Mouse (Mus musculus) hindbrain, embryonic 13.5 days (tissue): ENCODE data around the gene Emsy. TPM values are rescaled to one million over a fixed set of nuclear protein-coding genes. Genes with fewer than 3 reads are reported as not detected.

ENCODE experiments used
- polyA plus RNA-seq: library from polyadenylated mRNA; unstranded; fragments of >200 nt; fragmentation: Nextera tagmentation; extraction: Ambion mirVana; gene quantifications from 2 replicates; pipeline ENCODE4 v1.2.1, GENCODE M21; 2015

Emsy gene
- polyA plus RNA-seq, 1 experiment from 2014 or later: 35.0 TPM

Other genes starting within 250 kb of the Emsy start
- 0.10 TPM in 1 of 2 replicates, not detected in the other for gene Gucy2d, start 216.4 kb downstream of the Emsy start, polyA plus RNA-seq
- 3.1 and 3.9 TPM in 2 replicates for gene Lrrc32, start 167.5 kb downstream of the Emsy start, polyA plus RNA-seq
- 45.9 and 49.4 TPM in 2 replicates for gene Thap12, start 46.3 kb upstream of the Emsy start, polyA plus RNA-seq
- 2.0 and 2.3 TPM in 2 replicates for gene Wnt11, start 178.3 kb upstream of the Emsy start, polyA plus RNA-seq